Mouse (Mus musculus) E14TG2a.4 (cell line): ENCODE measurements around the gene Efcc1.

Source experiments
- H3K27me3 ChIP-seq: 2 replicates; pipeline ENCODE4 v1.6.1; 2014; ENCODE audit warnings: low read length, control low read depth; ENCODE audit not compliant: insufficient read depth
- H3K36me3 ChIP-seq: 2 replicates; pipeline ENCODE4 v1.6.1; 2014; ENCODE audit warnings: low read length, control low read depth; ENCODE audit not compliant: insufficient read depth
- H3K4me1 ChIP-seq: replicated peaks from 2 replicates; pipeline ENCODE4 v1.6.1; 2014; ENCODE audit warnings: low read depth, low read length, control low read depth
- H3K4me3 ChIP-seq: replicated peaks from 2 replicates; pipeline ENCODE4 v1.5.1; 2014; ENCODE audit warnings: mild to moderate bottlenecking, low read length
- H3K9me3 ChIP-seq: 2 replicates; pipeline ENCODE4 v1.6.1; 2014; ENCODE audit warnings: low read length, control low read depth
- CTCF ChIP-seq: conservative IDR thresholded peaks from 2 replicates; pipeline ENCODE4 v1.5.1; 2014; ENCODE audit warnings: low read length
- NANOG ChIP-seq: IDR thresholded peaks from 2 replicates; pipeline ENCODE4 v1.6.1; 2014; ENCODE audit warnings: borderline replicate concordance, low read length, mixed read lengths
- POU5F1 ChIP-seq: IDR thresholded peaks from 2 replicates; pipeline ENCODE4 v1.6.1; 2014; ENCODE audit warnings: low read length, borderline replicate concordance

Efcc1 gene

GRCm38 (mm10) chr6:87787108-87787890, 56.6 kb downstream of the Efcc1 start:
- Histone ChIP-seq H3K4me1 (peaks cover 26% of the 10 kb centered on the region), H3K36me3 (peaks cover 6% of the 10 kb centered on the region), H3K9me3 (no peaks in the 10 kb centered on the region), H3K4me3 (no peak overlapping the region), H3K27me3 (no peaks in the 10 kb centered on the region)
- TF ChIP-seq POU5F1 (no peak), NANOG (no peak), CTCF (no peak)

GRCm38 (mm10) chr6:87788266-87788895, 57.7 kb downstream of the Efcc1 start:
- peaks cover 8% of the 10 kb centered on the region for H3K36me3 ChIP-seq
- TF ChIP-seq CTCF (no peak), NANOG (no peak), POU5F1 (no peak)
- no peaks in the 10 kb centered on the region for H3K27me3 ChIP-seq
- no peaks in the 10 kb centered on the region for H3K9me3 ChIP-seq
- H3K4me3 ChIP-seq: no peak overlapping the region
- H3K4me1 ChIP-seq: peaks cover 35% of the 10 kb centered on the region

GRCm38 (mm10) chr6:87788896-87789587, 58.4 kb downstream of the Efcc1 start:
- H3K4me3 ChIP-seq: no peak overlapping the region
- no peaks in the 10 kb centered on the region for H3K9me3 ChIP-seq
- H3K36me3 ChIP-seq: peaks cover 8% of the 10 kb centered on the region
- H3K4me1 ChIP-seq: peaks cover 39% of the 10 kb centered on the region
- H3K27me3 ChIP-seq: no peaks in the 10 kb centered on the region
- TF ChIP-seq CTCF: no peak
- TF ChIP-seq NANOG: no peak
- no peak for TF ChIP-seq POU5F1

GRCm38 (mm10) chr6:87789791-87790190, 59.1 kb downstream of the Efcc1 start:
- Histone ChIP-seq H3K36me3 (peaks cover 8% of the 10 kb centered on the region), H3K4me3 (no peak overlapping the region), H3K9me3 (no peaks in the 10 kb centered on the region), H3K4me1 (peaks cover 46% of the 10 kb centered on the region), H3K27me3 (no peaks in the 10 kb centered on the region)
- no peak for TF ChIP-seq POU5F1
- TF ChIP-seq NANOG: no peak
- TF ChIP-seq CTCF: no peak

GRCm38 (mm10) chr6:87790779-87791480, 60.3 kb downstream of the Efcc1 start:
- Histone ChIP-seq H3K4me3 (no peak overlapping the region), H3K4me1 (peaks cover 58% of the 10 kb centered on the region), H3K36me3 (peaks cover 8% of the 10 kb centered on the region), H3K27me3 (no peaks in the 10 kb centered on the region), H3K9me3 (no peaks in the 10 kb centered on the region)
- TF ChIP-seq POU5F1 (no peak), CTCF (no peak), NANOG (no peak)

- no peaks in the 10 kb centered on the region for H3K27me3 ChIP-seq
- no peak overlapping the region for H3K4me3 ChIP-seq
- no peaks in the 10 kb centered on the region for H3K9me3 ChIP-seq
- H3K36me3 ChIP-seq: peaks cover 8% of the 10 kb centered on the region
- TF ChIP-seq CTCF (no peak), NANOG (no peak), POU5F1 (no peak)
- peaks cover 64% of the 10 kb centered on the region for H3K4me1 ChIP-seq
Observed at GRCm38 (mm10) chr6:87791826-87792225, 61.2 kb downstream of the Efcc1 start.

- Histone ChIP-seq H3K4me3 (no peak overlapping the region), H3K4me1 (peaks cover 70% of the 10 kb centered on the region), H3K27me3 (no peaks in the 10 kb centered on the region), H3K9me3 (0 out of 2 replicates have a peak, but pooled peaks cover 2% of the 10 kb centered on the region), H3K36me3 (peaks cover 8% of the 10 kb centered on the region)
- TF ChIP-seq POU5F1 (no peak), NANOG (no peak), CTCF (no peak)
Observed at GRCm38 (mm10) chr6:87793821-87794510, 63.3 kb downstream of the Efcc1 start.
